Mouse (Mus musculus): ENCODE measurements around the gene Xpr1.

DNA sequence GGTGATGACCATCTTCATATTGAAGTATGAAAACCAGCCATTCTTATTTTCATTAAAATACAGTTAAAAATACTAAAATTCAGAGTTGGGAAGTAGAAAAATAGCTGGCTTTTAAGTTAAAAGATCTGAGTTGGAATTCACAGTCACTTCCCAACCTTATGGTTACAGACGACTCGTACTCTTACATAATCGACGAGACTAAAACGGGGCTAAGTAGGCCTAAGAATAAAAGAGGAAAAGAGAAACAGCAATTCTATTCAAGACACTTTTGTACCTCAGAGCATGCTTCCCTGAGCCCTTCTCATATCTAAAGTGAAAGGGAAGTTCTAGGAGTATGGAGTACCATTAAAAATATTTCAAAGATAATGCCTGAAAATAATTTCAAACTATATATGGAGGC lies 119.6 kb downstream of the Xpr1 start:
- TF ChIP-seq CTCF (IDR thresholded peaks at IDR 0.05; ENCODE audit: low read depth) = no peak
- TF ChIP-seq EP300 (IDR thresholded peaks at IDR 0.05; ENCODE audit: low read depth) = no peak

Measured in liver, embryonic 14.5 days (tissue).